Mouse (Mus musculus) forebrain, embryonic 13.5 days (tissue): ENCODE measurements around the gene Usp32. TPM values are rescaled to one million over a fixed set of nuclear protein-coding genes. Genes with fewer than 3 reads are reported as not detected.

Experiments used
- ATAC-seq: fragments of 200-750 bp; cut with Nextera tagmentation; 2 replicates; pipeline ENCODE4 v1.8.0; 2017
- H3K27ac ChIP-seq: fragments of 300-500 bp; sonication (generic); 2 replicates; pipeline ENCODE4 v1.5.1; 2015; ENCODE audit warnings: inconsistent platforms, mild to moderate bottlenecking, moderate library complexity
- H3K27me3 ChIP-seq: fragments of 300-500 bp; sonication (generic); 2 replicates; pipeline ENCODE4 v1.6.1; 2015; ENCODE audit warnings: mild to moderate bottlenecking, inconsistent platforms
- H3K36me3 ChIP-seq: fragments of 300-500 bp; sonication (generic); 2 replicates; pipeline ENCODE4 v1.6.1; 2015; ENCODE audit warnings: mild to moderate bottlenecking, inconsistent platforms; ENCODE audit not compliant: poor library complexity, severe bottlenecking
- H3K4me1 ChIP-seq: fragments of 300-500 bp; sonication (generic); 2 replicates; pipeline ENCODE4 v1.6.1; 2015; ENCODE audit warnings: inconsistent platforms
- H3K4me2 ChIP-seq: fragments of 300-500 bp; sonication (generic); 2 replicates; pipeline ENCODE4 v1.6.1; 2015; ENCODE audit warnings: inconsistent platforms, mild to moderate bottlenecking, moderate library complexity
- H3K4me3 ChIP-seq: fragments of 300-500 bp; sonication (generic); 2 replicates; pipeline ENCODE4 v1.5.1; 2015; ENCODE audit warnings: mild to moderate bottlenecking, inconsistent platforms
- H3K9ac ChIP-seq: fragments of 300-500 bp; sonication (generic); 2 replicates; pipeline ENCODE4 v1.6.1; 2015; ENCODE audit warnings: mild to moderate bottlenecking, inconsistent platforms
- H3K9me3 ChIP-seq: fragments of 300-500 bp; sonication (generic); replicated peaks from 2 replicates; pipeline ENCODE4 v1.6.1; 2016; ENCODE audit warnings: inconsistent platforms
- WGBS: fragments of 180-500 bp; shearing (Covaris S2); methylation state at CpG from one replicate; pipeline ENCODE4 v1.1.7; 2015; 5-methylcytosine and 5-hydroxymethylcytosine counted together
- polyA plus RNA-seq: library from polyadenylated mRNA; unstranded; fragments of >200 nt; fragmentation: Nextera tagmentation; extraction: Ambion mirVana; gene quantifications from 2 replicates; pipeline ENCODE4 v1.2.1, GENCODE M21; 2015

Usp32 gene
- polyA plus RNA-seq, 1 experiment from 2014 or later, result 7.8 TPM

- Histone ChIP-seq H3K36me3 (peaks cover 1% of the 10 kb centered on the region), H3K27ac (no peak overlapping the region), H3K4me1 (no peaks in the 10 kb centered on the region), H3K9me3 (no peaks in the 10 kb centered on the region), H3K27me3 (no peaks in the 10 kb centered on the region), H3K9ac (no peak overlapping the region), H3K4me3 (no peak overlapping the region), H3K4me2 (no peak overlapping the region)
- 91% methylated on average over 3 of the region's 3 CpGs for WGBS
- ATAC-seq, result no peak
Observed at GRCm38 (mm10) chr11:85116084-85116844, 23.7 kb downstream of the Usp32 start.

- ATAC-seq, result no peak
- H3K27ac ChIP-seq, result no peak overlapping the region
Observed at GRCm38 (mm10) chr11:85109957-85110356, 30.0 kb downstream of the Usp32 start.

GRCm38 (mm10) chr11:85107217-85107616 lies 32.7 kb downstream of the Usp32 start:
- Histone ChIP-seq H3K4me1 (no peaks in the 10 kb centered on the region), H3K27me3 (no peaks in the 10 kb centered on the region), H3K4me3 (no peak overlapping the region), H3K9me3 (no peaks in the 10 kb centered on the region), H3K4me2 (no peak overlapping the region), H3K36me3 (peaks cover 6% of the 10 kb centered on the region), H3K9ac (no peak overlapping the region), H3K27ac (no peak overlapping the region)
- no peak for ATAC-seq
- WGBS, result 90% methylated on average over 3 of the region's 3 CpGs

More at GRCm38 (mm10) chr11:85109957-85110356, 30.0 kb downstream of the Usp32 start:
- Histone ChIP-seq H3K36me3 (peaks cover 6% of the 10 kb centered on the region), H3K27me3 (no peaks in the 10 kb centered on the region), H3K9me3 (no peaks in the 10 kb centered on the region), H3K4me2 (no peak overlapping the region), H3K9ac (no peak overlapping the region), H3K4me1 (no peaks in the 10 kb centered on the region), H3K4me3 (no peak overlapping the region)

DNA sequence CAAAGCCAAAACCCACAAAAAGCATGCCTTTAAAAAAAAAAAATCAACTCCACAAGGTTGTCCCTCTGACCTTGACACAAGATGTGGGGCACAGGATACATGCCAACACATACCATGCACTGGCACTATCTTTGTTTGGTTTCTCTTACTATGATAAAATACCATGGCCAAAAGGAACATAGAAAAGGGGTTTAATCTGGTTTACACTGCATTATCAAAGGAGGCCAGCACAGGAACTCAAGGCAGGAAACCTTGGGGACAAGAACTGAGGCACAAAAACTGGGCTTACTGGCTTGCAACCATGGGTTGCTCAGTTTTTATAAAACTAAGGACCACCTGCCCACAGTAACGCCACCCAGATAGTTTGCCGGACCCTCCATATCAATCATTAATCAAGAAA lies 34.1 kb downstream of the Usp32 start:
- no peaks in the 10 kb centered on the region for H3K4me1 ChIP-seq
- no peaks in the 10 kb centered on the region for H3K9me3 ChIP-seq
- no peak overlapping the region for H3K9ac ChIP-seq
- H3K4me3 ChIP-seq, result no peak overlapping the region
- 95% methylated on average over 2 of the region's 2 CpGs for WGBS
- H3K27ac ChIP-seq, result no peak overlapping the region
- no peak for ATAC-seq
- no peaks in the 10 kb centered on the region for H3K27me3 ChIP-seq
- H3K4me2 ChIP-seq, result no peak overlapping the region
- H3K36me3 ChIP-seq, result peaks cover under 1% of the 10 kb centered on the region; the same call in 1 of the 2 replicates

GRCm38 (mm10) chr11:85103763-85104162 lies 36.2 kb downstream of the Usp32 start:
- no peaks in the 10 kb centered on the region for H3K27me3 ChIP-seq
- H3K27ac ChIP-seq, result no peak overlapping the region
- H3K4me1 ChIP-seq, result no peaks in the 10 kb centered on the region
- H3K9ac ChIP-seq, result no peak overlapping the region
- no peaks in the 10 kb centered on the region for H3K9me3 ChIP-seq
- WGBS, result 59% methylated on average over 2 of the region's 2 CpGs
- H3K4me3 ChIP-seq, result no peak overlapping the region
- no peak overlapping the region for H3K4me2 ChIP-seq
- ATAC-seq, result no peak
- H3K36me3 ChIP-seq, result peaks cover 7% of the 10 kb centered on the region

GRCm38 (mm10) chr11:85095116-85095515 lies 44.8 kb downstream of the Usp32 start:
- Histone ChIP-seq H3K4me2 (no peak overlapping the region), H3K9me3 (no peaks in the 10 kb centered on the region), H3K27me3 (no peaks in the 10 kb centered on the region), H3K4me3 (no peak overlapping the region), H3K9ac (no peak overlapping the region), H3K4me1 (no peaks in the 10 kb centered on the region), H3K36me3 (peaks cover 16% of the 10 kb centered on the region), H3K27ac (no peak overlapping the region)
- WGBS, result 51% methylated on average over 5 of the region's 5 CpGs
- ATAC-seq, result no peak

- no peaks in the 10 kb centered on the region for H3K9me3 ChIP-seq
- no peak overlapping the region for H3K9ac ChIP-seq
- peaks cover 7% of the 10 kb centered on the region; the same call in 1 of the 2 replicates for H3K36me3 ChIP-seq
- no peaks in the 10 kb centered on the region for H3K4me1 ChIP-seq
- ATAC-seq, result no peak
- H3K27me3 ChIP-seq, result no peaks in the 10 kb centered on the region
- H3K4me2 ChIP-seq, result no peak overlapping the region
- H3K27ac ChIP-seq, result no peak overlapping the region
- H3K4me3 ChIP-seq, result no peak overlapping the region
Observed at GRCm38 (mm10) chr11:85086253-85086652, 53.7 kb downstream of the Usp32 start.

DNA sequence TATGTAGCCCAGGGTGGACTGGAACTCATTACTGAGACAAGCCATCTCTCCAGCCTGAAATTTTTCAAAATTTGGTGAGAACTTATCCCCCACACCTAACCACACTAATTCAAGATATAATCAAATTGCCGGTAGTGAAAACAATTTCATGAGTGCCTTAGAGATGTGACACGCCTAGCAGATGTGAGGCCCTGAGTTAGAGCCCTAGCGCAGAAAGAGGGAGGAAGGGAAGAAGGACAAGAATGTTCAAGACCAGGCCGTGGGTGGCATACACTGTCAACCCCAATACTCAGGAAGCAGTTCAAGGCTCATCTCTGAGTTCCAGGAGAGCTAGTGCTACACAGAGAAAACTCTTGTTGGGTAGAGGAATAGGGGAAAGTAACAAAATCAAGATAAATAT lies 72.1 kb downstream of the Usp32 start:
- Histone ChIP-seq H3K27ac (no peak overlapping the region), H3K36me3 (peaks cover 10% of the 10 kb centered on the region; the same call in 1 of the 2 replicates), H3K9ac (no peak overlapping the region), H3K9me3 (no peaks in the 10 kb centered on the region), H3K4me3 (no peak overlapping the region), H3K4me2 (no peak overlapping the region), H3K27me3 (no peaks in the 10 kb centered on the region), H3K4me1 (no peaks in the 10 kb centered on the region)
- ATAC-seq, result no peak
- WGBS, result 96% methylated on average over 4 of the region's 4 CpGs

DNA sequence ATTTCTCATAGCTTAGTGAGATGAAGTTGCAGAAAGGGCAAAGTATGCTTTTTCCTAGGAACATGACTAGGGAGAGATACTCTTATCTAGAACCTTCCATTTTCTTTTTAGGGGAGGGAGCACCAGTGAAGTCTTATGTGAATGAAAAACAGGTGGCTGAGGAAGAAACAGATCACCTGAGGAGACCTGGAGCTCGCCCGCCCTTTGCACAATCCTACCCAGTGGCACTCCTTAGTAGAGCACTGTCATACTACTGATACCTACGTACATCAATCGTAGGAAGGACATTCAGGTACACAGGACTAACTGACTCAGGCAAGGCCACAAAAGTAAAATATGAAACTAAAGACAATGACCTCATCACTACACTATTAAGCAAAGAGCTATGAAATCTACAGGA lies 81.4 kb downstream of the Usp32 start:
- Histone ChIP-seq H3K4me3 (no peak overlapping the region), H3K27me3 (no peaks in the 10 kb centered on the region), H3K36me3 (peaks cover 3% of the 10 kb centered on the region), H3K27ac (no peak overlapping the region), H3K4me1 (no peaks in the 10 kb centered on the region), H3K4me2 (no peak overlapping the region), H3K9me3 (no peaks in the 10 kb centered on the region), H3K9ac (no peak overlapping the region)
- ATAC-seq, result no peak
- 96% methylated on average over 4 of the region's 4 CpGs for WGBS

DNA sequence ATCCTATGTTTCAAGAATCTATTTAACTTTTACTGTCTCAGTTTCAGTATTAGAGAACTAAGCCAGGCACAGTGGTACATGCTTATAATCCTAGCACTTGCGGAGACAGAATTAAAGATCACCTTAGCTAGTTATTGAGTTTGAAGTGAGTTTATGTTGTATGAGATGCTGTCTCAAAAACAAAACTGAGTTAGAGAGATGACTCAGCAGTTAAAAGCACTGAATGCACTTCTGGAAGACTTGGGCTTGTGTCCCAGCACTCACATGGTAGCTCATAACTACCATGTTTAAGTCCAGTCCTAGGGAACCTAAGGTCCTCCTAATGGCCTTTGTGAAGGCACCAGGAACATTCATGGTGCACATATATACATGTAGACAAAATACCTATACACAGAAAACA lies 82.4 kb downstream of the Usp32 start:
- 100% methylated on average over 1 of the region's 1 CpGs for WGBS
- Histone ChIP-seq H3K4me2 (no peak overlapping the region), H3K9me3 (no peaks in the 10 kb centered on the region), H3K9ac (no peak overlapping the region), H3K36me3 (peaks cover 3% of the 10 kb centered on the region), H3K27ac (no peak overlapping the region), H3K4me1 (no peaks in the 10 kb centered on the region), H3K27me3 (no peaks in the 10 kb centered on the region), H3K4me3 (no peak overlapping the region)
- no peak for ATAC-seq

DNA sequence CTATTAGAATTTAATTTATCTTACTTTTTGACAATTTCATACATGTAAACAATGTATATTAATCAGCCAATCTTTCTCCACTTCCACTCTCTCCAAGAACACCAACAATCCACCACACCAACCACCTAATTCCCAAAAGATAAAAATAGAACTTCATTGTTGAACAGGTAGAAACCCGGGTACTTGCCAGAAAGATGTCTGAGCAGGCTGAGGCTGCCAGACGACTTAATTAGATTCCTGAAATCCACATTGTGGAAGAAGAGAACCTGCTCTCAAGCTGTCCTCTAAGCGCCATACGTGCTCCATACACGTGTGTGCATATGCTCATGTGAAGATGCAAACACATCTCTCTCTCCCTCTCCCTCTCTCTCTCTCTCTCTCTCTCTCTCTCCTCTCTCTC lies 83.1 kb downstream of the Usp32 start:
- Histone ChIP-seq H3K27ac (no peak overlapping the region), H3K36me3 (peaks cover 3% of the 10 kb centered on the region), H3K27me3 (no peaks in the 10 kb centered on the region), H3K9me3 (no peaks in the 10 kb centered on the region), H3K4me3 (no peak overlapping the region), H3K9ac (no peak overlapping the region), H3K4me2 (no peak overlapping the region), H3K4me1 (no peaks in the 10 kb centered on the region)
- 70% methylated on average over 5 of the region's 5 CpGs for WGBS
- no peak for ATAC-seq

DNA sequence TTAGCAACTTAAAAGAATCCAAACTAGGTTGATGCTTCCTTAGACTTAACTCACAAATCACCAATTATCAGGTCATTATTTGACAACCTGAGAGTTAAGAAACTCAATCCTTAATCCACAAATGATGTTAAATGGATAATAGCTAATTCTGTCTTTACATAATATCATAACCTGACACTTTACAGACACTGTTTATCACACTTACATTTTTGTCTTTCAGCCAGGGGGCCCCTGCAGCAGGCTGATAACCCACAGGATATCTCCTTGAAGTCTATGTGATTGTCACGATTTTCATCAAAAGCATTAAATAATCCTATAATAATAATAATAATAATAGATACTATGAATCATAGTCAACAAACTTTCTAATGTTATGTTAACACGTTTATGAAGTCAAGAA lies 84.4 kb downstream of the Usp32 start:
- 90% methylated on average over 2 of the region's 2 CpGs for WGBS
- H3K27me3 ChIP-seq, result no peaks in the 10 kb centered on the region
- no peak for ATAC-seq

DNA sequence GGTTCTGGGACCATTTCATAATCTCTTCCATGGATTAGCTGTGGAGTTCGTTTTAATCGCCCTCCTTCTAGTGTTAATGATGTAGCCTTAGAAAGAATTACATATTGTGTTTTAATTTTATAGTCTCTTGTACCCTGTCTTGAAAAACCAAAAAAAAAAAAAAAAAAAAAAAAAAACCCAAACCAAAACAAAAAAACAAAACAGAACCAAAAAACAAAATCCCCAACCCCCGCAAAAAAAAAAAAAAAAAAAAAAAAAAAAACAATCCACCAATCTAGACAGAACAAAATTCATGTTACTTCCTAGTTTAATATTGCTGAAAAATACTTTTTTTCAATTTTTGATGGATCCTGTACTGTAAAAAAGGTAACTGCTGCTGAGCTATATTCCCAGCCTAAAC lies 100.7 kb downstream of the Usp32 start:
- Histone ChIP-seq H3K27me3 (no peaks in the 10 kb centered on the region), H3K27ac (no peak overlapping the region), H3K36me3 (peaks cover 31% of the 10 kb centered on the region), H3K4me3 (no peak overlapping the region), H3K4me2 (no peak overlapping the region), H3K9ac (no peak overlapping the region), H3K4me1 (no peaks in the 10 kb centered on the region), H3K9me3 (no peaks in the 10 kb centered on the region)
- WGBS, result 82% methylated on average over 3 of the region's 3 CpGs
- ATAC-seq, result no peak

More for the DNA sequence above, 84.4 kb downstream of the Usp32 start:
- Histone ChIP-seq H3K9ac (no peak overlapping the region), H3K9me3 (no peaks in the 10 kb centered on the region), H3K4me1 (no peaks in the 10 kb centered on the region), H3K36me3 (peaks cover 3% of the 10 kb centered on the region), H3K27ac (no peak overlapping the region), H3K4me2 (no peak overlapping the region), H3K4me3 (no peak overlapping the region)
